Mouse (Mus musculus) Patski (cell line): Measurements from ENCODE around the gene Rasgrf1. TPM values are rescaled to one million over a fixed set of nuclear protein-coding genes. Genes with fewer than 3 reads are reported as not detected.

Experiments
- ATAC-seq: fragments of 100-300 bp; one replicate; pipeline ENCODE4 v1.8.0; 2021
- CTCF ChIA-PET: fragments of 350-600 bp; sonication (Branson Sonifier 250); formaldehyde crosslinking; loops from one replicate; lab custom pipeline; 2022; ENCODE audit warnings: inconsistent platforms; lab: Charles Lee
- POLR2A ChIA-PET: fragments of 350-600 bp; sonication (Branson Sonifier 250); formaldehyde crosslinking; loops from one replicate; lab custom pipeline; 2022; ENCODE audit warnings: antibody characterized with exemption, inconsistent platforms; lab: Charles Lee
- DNase-seq: peaks from one replicate; pipeline ENCODE4 v3.0.0-alpha.2; 2011; ENCODE audit warnings: low read depth, low spot score
- H3K27me3 ChIP-seq: fragments of 371-371 bp; one replicate; pipeline ENCODE4 v1.5.1; 2021
- CTCF ChIP-seq: fragments of 100-300 bp; IDR thresholded peaks from one replicate; pipeline ENCODE4 v1.5.1; 2021
- in situ Hi-C: fragments of 300-500 bp; cut with MboI; formaldehyde crosslinking; loops from 3 replicates; pipeline ENCODE4 v1.11.1; 2018; ENCODE audit warnings: low pct_unique_long_range_greater_than_20kb, mixed read lengths
- polyA plus RNA-seq: library from polyadenylated mRNA; unstranded; gene quantifications from one replicate; pipeline ENCODE4 v1.2.3, GENCODE M21; 2021

Gene Rasgrf1
- polyA plus RNA-seq, 1 experiment from 2014 or later, result not detected

DNA sequence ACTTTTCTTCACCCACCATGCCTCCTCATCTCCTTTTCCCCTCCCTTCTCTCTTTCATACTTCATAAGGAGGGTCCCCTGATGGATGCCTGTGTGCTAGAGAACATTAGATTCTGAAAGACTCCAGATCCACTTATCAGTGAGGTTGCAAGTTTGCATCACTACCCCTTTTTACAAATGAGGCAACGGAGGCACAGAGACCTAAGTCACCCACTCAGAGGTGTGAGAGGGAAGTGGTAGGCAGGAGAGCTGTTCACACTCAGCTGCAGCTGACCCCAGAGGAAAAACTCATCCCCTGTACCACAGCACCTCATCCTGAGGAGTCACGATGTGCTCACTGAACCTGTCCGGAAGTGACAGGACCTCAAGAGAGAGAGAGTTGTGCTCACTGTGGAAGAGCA, 96.7 kb downstream of the Rasgrf1 start:
- H3K27me3 ChIP-seq, result peaks cover under 1% of the 10 kb centered on the region
- no peak for DNase-seq
- ATAC-seq, result no peak
- POLR2A ChIA-PET, result no interaction called here
- no peak for TF ChIP-seq CTCF
- CTCF ChIA-PET, result no interaction called here
- in situ Hi-C loops, result no loop called here

GRCm38 (mm10) chr9:90007094-90007493, 97.4 kb downstream of the Rasgrf1 start:
- ATAC-seq (no peak), DNase-seq (no peak)
- ChIA-PET POLR2A (no interaction called here), CTCF (no interaction called here)
- no peak for TF ChIP-seq CTCF
- in situ Hi-C loops, result no loop called here
- peaks cover 4% of the 10 kb centered on the region for H3K27me3 ChIP-seq

GRCm38 (mm10) chr9:90008138-90008537, 98.4 kb downstream of the Rasgrf1 start:
- POLR2A ChIA-PET, result no interaction called here
- no peak for ATAC-seq
- CTCF ChIA-PET, result no interaction called here
- no peak for DNase-seq
- in situ Hi-C loops, result no loop called here
- TF ChIP-seq CTCF, result no peak
- H3K27me3 ChIP-seq, result peaks cover 4% of the 10 kb centered on the region

DNA sequence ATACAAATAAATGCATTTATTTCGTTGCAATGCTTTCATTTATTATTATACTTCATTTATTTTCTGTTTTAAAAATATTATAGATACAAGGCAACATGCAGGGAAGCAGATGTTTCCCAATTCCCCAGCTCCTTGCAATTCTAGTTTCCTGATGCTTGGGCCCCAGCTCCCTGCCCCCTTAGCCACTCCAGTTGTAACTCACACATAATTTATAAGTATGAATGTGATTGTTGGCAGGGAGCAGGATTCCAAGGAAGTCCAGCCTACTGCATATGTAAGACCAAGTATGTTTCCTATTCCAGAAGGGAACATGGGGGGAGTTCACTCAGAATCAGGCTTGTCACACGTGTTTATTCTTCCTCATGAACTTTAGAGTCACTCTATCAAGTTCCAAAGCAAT, 102.1 kb downstream of the Rasgrf1 start:
- TF ChIP-seq CTCF, result no peak
- DNase-seq (no peak), ATAC-seq (no peak)
- ChIA-PET POLR2A (no interaction called here), CTCF (no interaction called here)
- in situ Hi-C loops, result no loop called here
- peaks cover 4% of the 10 kb centered on the region for H3K27me3 ChIP-seq

DNA sequence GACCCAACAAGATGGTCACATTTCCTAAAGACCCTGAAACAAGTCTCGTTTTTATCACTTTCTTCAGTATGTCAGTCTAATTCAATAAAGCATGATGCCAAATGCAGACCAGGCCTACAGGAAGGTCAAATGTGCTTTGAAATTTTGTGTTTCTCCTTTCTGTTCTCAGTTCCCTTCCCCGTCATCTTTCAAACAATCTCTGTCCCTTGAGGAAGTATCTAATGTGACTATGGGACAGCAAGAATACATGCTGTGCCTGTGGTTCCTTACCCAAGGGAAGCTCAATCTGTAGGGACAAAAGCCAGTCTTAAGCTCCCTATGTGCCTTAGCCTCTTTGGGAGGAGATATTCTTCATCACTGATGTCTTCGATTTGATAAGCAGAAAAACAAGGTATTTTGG, 104.9 kb downstream of the Rasgrf1 start:
- no peak for TF ChIP-seq CTCF
- no peak for ATAC-seq
- ChIA-PET POLR2A (no interaction called here), CTCF (no interaction called here)
- peaks cover 10% of the 10 kb centered on the region for H3K27me3 ChIP-seq
- in situ Hi-C loops, result no loop called here
- DNase-seq, result no peak

DNA sequence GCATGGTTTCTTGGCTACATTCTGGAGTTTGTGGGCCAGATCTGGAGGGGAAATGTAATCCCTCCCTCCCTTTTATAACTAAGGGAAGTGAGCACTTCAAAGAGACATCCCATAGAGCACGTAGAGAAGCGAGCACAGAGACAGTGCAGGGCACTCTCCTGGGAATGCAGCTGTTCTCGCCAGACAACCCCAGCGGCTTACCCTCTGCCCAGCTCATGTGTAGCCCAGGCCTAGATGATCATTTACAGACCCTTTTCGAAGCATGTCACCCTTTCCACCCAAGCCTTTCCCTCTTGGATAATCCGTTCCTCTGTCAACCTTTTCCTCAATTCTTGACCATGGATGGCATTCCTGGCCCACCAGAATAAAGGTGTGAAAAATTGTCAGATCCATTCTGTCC, 106.5 kb downstream of the Rasgrf1 start:
- CTCF ChIA-PET, result no interaction called here
- no peak for DNase-seq
- in situ Hi-C loops, result no loop called here
- ATAC-seq, result no peak
- POLR2A ChIA-PET, result no interaction called here
- H3K27me3 ChIP-seq, result peaks cover 10% of the 10 kb centered on the region
- no peak for TF ChIP-seq CTCF

- in situ Hi-C loops, result no loop called here
- ATAC-seq (no peak), DNase-seq (no peak)
- ChIA-PET POLR2A (no interaction called here), CTCF (interaction anchor here (1.1 kb wide), 1 partner anchor 59 kb away, joined by 4 read pairs; no protein-coding TSS in a partner anchor)
- peaks cover 6% of the 10 kb centered on the region for H3K27me3 ChIP-seq
- TF ChIP-seq CTCF, result no peak
These were observed 111.2 kb downstream of the Rasgrf1 start for GRCm38 (mm10) chr9:90020866-90021265.

- ATAC-seq (no peak), DNase-seq (no peak)
- ChIA-PET POLR2A (no interaction called here), CTCF (no interaction called here)
- no peak for TF ChIP-seq CTCF
- in situ Hi-C loops, result no loop called here
- H3K27me3 ChIP-seq, result peaks cover 6% of the 10 kb centered on the region
These were observed 111.7 kb downstream of the Rasgrf1 start for GRCm38 (mm10) chr9:90021442-90021841.

- peaks cover 4% of the 10 kb centered on the region for H3K27me3 ChIP-seq
- no peak for DNase-seq
- POLR2A ChIA-PET, result no interaction called here
- in situ Hi-C loops, result no loop called here
- ATAC-seq, result no peak
- TF ChIP-seq CTCF, result no peak
- CTCF ChIA-PET, result no interaction called here
These were observed 118.0 kb downstream of the Rasgrf1 start for GRCm38 (mm10) chr9:90027709-90028108.

DNA sequence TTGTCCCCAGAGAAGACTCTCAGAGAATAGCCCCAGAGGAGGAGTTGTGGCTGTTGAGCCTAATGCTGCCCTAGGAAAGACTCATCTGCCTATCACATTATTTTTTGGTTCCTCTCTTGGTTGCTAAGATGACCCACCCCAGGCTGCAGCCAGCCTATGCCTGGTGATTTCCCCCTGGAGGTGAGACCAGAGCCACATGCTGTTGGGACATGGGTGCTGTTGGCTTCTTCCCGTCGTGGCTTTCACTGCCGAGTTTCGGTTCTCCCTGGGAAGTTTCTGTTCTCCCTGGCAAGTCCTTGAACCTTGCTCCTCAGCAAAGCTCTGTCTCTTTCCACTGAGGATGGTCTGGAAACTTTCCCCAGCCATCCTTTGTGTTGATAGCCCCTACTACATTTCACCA, 124.2 kb downstream of the Rasgrf1 start:
- TF ChIP-seq CTCF, result no peak
- ATAC-seq (no peak), DNase-seq (no peak)
- ChIA-PET CTCF (no interaction called here), POLR2A (no interaction called here)
- peaks cover 5% of the 10 kb centered on the region for H3K27me3 ChIP-seq
- in situ Hi-C loops, result no loop called here

DNA sequence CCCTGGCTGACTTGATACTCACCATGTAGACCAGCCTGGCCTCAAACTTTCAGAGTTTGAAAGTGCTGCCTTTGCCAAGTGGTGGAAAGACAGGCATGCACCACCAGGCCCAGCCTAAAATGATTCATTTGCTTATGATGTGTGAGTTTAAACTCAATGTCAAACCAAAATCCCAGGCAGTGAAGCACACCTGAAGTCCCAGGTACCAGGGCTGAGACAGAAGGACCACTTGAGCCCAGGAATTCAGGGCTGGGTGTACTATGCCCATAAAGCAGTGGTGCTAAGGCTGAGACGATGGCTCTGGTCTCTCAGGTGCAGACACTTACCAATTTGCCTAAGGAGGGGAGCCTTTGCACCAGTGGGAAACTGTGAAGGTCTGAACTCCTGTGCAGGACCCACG, 125.5 kb downstream of the Rasgrf1 start:
- peaks cover 5% of the 10 kb centered on the region for H3K27me3 ChIP-seq
- CTCF ChIA-PET, result no interaction called here
- TF ChIP-seq CTCF, result no peak
- no peak for DNase-seq
- in situ Hi-C loops, result no loop called here
- no peak for ATAC-seq
- POLR2A ChIA-PET, result no interaction called here

DNA sequence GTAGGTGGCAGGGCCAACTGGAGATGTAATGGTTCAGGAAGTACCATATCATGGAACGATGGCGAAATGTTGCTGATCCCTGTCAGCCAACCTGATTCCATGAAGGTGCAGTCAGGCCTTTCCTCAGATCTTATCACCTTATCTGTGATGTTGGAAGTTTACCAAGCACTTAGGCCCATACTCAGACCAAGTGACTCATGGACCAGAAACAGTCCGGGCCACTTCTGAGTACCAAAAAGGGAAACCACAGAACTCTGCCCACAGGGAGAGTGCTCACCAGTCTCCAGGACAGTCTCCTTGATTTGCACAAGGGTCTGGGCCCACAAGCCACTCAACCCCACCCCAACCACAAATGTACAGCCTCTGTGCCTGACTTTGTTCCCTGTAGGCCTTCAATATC, 126.1 kb downstream of the Rasgrf1 start:
- ChIA-PET POLR2A (no interaction called here), CTCF (no interaction called here)
- in situ Hi-C loops, result no loop called here
- ATAC-seq (no peak), DNase-seq (no peak)
- H3K27me3 ChIP-seq, result peaks cover 5% of the 10 kb centered on the region
- TF ChIP-seq CTCF, result no peak
